Mouse (Mus musculus): ENCODE measurements at regions not wholly inside any gene's neighbourhood (a gene's known extent, or its start where the extent isn't known, plus 50 kb on each side); places are given as distances from the start of the nearest gene placed in this dataset.

DNA sequence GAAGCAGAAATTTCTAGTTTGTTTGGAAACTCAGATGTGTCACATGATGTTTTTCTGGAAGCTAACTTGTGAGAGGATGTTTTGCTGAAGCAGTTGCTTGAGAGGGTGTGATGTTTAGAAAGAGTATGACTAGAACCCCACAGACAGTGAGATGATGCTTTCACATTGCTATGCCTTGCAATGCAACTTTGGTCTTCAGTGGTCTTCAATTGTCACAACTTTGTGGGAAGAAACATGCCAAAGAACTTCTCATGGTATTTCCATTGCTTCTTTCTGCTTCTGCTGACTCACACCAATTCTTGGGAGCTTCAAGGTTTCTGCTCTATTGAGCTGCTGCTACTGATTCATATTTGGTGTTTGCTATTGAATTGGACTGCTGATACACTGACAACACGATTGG lies 365.3 kb upstream of the Tmem229a start:
- no peak for DNase-seq

DNA sequence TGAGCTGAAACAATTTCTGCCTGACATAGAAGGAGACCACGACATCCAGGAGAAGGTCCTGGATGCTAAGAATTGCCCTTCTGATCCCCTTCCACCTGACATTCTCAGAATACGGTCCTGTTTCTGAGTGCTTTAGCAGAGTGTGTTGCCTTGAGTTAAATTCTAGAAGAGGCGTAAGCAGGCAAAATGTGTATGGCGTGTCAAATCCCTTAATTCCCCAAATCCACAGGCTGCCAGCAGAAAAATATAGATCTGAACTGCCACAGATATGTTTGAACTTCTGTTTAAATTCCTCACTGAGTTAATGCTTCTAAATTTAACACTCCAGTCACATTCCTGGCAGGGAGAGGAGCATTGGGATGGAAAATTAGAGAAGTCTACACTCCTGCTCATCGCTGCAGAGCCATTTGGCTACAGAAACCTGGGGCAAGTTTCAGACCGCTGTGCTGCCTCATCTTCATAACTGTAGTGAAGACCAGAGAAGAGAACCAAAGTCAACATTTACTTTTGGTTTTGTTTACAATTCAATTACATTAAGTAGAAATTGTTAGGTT lies 364.3 kb upstream of the Tmem229a start:
- no peak for DNase-seq

DNA sequence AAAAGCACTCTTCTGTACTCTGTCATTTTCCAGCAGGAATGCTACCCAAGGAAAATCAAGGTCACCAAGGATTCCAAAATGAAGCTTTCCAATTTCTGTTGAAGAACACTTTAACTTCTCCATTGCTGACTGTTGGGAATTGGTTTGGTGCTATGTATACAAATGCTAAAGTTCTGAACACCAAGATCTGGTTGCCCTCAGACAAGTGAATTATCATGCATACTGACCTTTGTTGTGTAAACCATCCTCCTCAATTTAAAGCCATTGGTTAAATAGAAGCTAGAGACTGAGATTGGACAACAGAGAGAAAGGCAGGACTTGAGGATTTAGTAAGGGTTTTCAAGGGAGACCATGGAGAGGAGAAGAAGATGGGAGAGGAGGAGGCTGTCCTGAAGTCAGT lies 351.4 kb upstream of the Tmem229a start:
- DNase-seq = no peak

DNA sequence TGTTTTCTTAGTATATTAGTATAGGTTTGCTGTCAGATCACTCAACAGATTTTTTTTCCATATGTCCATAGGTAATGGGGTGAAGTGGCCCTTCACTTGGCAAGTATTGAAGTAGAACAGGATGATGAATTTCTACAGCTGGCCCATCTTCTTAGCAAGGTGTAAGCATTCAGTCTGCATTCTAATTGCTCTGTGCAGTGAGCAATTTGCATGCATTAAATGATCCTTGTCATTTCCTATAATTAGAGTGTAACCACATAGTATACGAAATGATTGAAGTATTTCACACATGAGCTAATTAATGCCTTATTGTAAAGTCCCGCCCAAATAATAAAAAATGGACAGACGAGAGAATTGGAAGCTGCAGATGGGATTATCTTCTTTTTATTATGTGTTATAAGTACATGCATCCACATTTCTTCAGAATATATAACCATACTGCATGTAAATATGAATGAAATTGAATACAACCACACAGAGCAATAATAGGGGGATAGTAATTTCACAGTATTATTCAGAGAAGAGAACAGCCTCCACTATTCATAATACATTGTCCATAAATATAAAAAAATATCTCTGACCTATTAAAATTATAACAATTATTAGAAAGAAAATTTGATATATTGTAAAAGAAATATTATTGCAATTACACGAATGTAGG lies 348.9 kb upstream of the Tmem229a start:
- no peak for DNase-seq

DNA sequence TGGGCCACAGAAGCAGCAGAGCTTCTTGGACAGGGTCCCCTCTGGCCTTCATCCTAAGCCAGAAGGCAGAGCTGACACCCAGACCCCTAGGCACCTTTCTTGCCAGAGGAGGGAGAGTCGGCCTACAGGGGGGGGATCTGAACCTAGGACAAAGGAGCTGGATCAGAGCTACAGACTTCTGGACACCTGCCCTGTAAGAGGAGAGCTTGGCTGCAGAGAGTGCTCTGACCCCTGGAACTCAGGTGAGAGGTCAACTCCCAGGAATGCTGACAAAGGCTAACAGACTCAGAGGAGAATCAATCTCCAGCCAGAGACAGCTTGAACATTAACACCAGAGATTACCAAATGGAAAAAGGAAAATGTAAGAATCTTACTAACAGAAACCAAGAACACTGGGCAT lies 335.5 kb upstream of the Tmem229a start:
- DNase-seq = no peak

DNA sequence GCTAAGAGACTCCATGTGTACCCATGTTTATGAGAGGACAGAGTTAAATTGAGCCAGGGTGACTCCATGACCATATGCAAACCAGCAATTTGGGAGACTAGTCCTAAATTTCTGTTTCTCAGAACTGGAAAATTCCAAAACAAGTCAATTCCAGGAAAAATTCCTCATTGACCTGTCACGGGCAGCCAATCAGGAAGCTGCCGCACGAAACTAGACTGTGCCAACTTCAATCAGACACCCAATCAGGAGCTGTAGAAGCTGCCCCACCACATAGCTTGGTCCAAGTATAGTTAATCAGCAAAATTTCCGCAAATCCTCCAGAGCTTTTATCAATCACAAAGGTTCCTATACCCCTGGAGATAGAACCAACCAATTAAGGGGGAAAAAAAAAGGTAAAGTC lies 331.5 kb upstream of the Tmem229a start:
- no peak for DNase-seq

DNA sequence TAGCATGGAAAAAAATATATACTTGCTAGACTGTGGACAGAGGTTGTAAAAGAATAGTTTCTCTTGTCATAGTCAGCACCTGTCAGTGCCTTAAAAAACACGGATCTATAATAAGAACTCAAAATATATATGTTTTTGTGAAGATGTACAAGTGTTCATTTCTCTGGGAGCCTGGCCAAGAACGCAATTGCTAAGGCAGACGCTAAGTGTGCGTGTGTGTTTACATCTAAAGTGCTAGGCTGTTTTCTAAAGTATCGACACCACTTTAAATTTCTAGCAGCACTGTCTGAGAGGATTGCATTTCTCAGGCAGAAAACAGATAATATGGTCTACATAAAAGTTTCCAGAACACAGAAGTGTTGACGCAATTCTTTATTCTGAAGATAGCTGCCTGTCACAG lies 330.2 kb upstream of the Tmem229a start:
- DNase-seq = no peak

DNA sequence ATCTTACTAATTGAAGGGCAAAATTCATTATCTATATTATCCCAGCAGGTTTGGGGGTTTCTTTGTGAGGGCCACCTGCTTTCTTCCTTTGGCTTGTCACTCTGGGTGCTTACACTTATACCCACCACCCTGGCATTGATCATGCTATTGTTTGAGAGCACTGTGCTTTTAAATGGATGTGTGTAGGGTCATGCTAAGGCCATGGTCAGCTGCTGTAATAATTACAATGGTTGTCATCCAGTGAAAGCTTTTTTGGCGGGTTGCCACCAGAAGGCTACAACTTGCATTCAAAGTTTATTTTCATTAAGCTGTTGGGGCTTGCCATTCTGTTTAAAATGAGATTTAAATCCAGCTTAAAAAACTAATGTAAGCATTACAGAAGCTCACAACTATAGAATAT lies 322.4 kb upstream of the Tmem229a start:
- DNase-seq = peak; percentile 8

DNA sequence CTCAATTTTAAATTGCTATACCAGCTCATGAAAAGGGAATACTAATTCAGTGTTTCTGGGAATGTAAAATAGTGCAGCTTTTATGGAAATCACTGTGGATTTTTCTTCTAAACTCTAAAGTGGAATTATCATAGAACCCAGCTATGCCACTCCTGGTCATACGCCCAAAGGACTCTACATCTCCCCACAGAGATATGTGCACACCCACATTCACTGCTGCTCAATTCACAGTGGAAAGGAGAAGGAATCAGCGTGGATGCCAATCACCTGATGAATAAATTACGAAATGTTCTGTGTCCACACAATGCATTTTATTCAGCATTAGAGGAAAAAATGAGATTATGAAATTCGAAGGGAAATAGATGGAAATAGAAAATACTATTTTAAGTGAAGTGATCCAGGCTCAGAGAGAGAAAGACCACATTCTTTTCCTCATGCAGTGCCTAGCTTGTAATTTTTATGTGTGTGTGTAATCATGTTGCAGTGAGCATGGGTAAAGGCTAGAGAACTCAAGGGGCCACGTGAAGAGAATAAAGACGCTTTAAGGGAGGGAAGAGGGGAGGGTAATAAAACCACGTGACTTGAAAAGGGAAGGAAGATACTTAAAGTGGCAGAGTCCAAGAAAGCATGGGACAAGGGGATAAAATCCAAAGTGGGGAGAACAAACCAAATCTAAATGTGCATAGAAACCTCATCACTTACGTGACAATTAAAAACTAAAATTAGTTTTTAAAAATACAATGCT lies 321.8 kb upstream of the Tmem229a start:
- no peak for DNase-seq

DNA sequence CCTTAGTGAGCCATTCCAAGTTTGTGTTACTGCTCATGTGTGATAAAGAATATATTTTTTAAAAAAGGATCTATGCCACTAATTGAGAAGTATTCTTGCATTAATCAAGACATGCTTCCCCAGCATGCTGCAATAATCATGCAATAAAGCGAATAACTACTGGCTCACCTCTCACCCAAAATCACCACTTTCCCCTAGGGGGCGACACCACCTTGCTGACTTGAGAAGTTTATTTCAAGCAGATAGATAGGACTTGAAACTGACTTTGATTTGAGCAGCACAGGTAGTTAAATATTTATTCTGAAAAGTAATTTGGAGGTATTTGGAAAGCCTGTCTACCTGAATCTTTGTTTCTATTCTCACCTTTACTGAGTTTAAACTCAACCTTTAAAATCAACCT lies 320.1 kb upstream of the Tmem229a start:
- DNase-seq = peak; percentile 34

DNA sequence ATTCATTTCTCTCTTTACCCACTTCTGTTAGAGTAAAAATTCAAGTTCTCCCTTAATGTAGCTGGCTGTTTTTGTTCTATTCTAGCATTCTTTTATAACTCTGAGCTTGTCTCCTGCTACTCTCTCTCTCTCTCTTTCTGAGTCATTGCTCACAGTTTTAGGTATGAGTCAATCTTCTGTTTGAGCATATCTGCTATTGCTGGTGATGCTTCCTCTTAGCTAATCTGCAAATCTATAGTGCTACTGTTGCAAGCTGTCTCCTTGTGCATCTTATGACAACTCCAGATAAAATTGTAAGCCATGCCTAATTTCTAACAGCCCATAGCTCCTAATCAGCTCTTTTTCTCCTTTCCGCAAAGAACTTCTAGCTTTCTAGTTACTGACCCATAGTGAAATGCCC lies 304.5 kb upstream of the Tmem229a start:
- DNase-seq = no peak

DNA sequence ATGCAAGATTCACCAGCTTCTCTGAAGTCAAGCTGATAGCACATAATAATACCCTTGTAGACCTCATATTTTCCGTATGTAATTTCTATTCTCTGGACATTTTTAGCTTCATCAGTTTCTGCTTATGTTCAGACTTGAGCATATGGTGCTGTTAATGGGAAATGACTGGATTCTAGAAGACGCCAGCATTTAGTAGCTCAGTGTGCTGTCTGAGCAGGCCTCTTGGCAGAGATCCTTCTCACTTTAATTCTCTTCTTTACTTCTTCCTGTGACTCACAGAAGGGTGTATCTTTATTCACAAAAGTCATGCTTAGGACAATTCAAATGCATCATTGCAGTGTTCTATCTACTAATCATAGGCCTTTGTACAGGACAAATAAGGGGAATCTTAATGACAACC lies 299.7 kb upstream of the Tmem229a start:
- DNase-seq = no peak

DNA sequence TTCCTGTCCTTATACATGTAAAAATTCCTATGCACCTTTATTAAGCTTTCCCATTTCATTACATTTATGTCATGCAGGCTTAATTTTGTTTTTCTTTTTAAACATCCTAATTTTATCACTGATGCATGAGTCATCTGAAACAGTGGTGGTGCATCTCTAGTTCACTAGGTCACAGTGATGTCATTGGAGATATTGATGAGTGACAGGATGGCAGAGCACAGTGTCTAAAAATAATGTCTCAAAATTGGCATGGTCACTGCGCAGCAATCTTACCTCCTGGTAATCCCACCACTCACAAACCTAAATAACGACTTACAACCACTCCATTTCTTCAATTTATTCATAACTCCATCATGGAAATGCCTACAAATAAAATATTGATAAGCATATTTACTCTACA lies 280.9 kb upstream of the Tmem229a start:
- no peak for DNase-seq

DNA sequence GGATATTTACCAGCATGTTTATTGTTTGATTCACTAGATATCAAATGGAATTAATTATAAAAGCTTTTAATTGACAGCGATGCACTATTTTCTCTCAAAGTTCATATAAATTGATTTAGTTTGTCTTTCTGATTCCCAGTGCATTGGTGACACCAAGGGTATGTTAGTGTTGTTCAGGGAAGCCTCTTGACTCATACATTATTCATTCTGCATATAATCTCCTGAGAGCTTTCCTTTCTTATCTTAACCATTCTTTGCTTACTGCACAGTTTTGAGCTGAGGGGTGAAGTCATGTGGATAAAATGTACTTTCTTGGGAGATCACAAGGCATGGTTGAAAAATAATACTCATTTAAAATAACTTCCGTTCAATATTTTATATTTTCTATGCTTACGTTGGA lies 280.5 kb upstream of the Tmem229a start:
- no peak for DNase-seq
